Mouse (Mus musculus): ENCODE measurements around the gene Cdk1. TPM values are rescaled to one million over a fixed set of nuclear protein-coding genes. Genes with fewer than 3 reads are reported as not detected.

Gene Cdk1
- polyA plus RNA-seq, 1 experiment = 2.0 TPM

- no peak for DNase-seq (ENCODE audit: extremely low spot score in 1 of 2, low spot score in 1 of 2)
These were observed 38.8 kb downstream of the Cdk1 start for GRCm38 (mm10) chr10:69313944-69314343.

- DNase-seq (ENCODE audit: extremely low spot score in 1 of 2, low spot score in 1 of 2) = no peak
These were observed 40.9 kb downstream of the Cdk1 start for GRCm38 (mm10) chr10:69311867-69312266.

- DNase-seq (ENCODE audit: extremely low spot score in 1 of 2, low spot score in 1 of 2) = no peak
These were observed 43.6 kb downstream of the Cdk1 start for GRCm38 (mm10) chr10:69309109-69309508.

- DNase-seq (ENCODE audit: extremely low spot score in 1 of 2, low spot score in 1 of 2) = peak; percentile 18 to 78
These were observed 45.7 kb downstream of the Cdk1 start for GRCm38 (mm10) chr10:69307067-69307466.

GRCm38 (mm10) chr10:69306205-69306604 lies 46.5 kb downstream of the Cdk1 start:
- DNase-seq (ENCODE audit: extremely low spot score in 1 of 2, low spot score in 1 of 2) = peak in 1 of 2 experiments; percentile 37

GRCm38 (mm10) chr10:69305600-69305999 lies 47.1 kb downstream of the Cdk1 start:
- no peak for DNase-seq (ENCODE audit: extremely low spot score in 1 of 2, low spot score in 1 of 2)

GRCm38 (mm10) chr10:69304819-69305218 lies 47.9 kb downstream of the Cdk1 start:
- no peak for DNase-seq (ENCODE audit: extremely low spot score in 1 of 2, low spot score in 1 of 2)

- DNase-seq (ENCODE audit: extremely low spot score in 1 of 2, low spot score in 1 of 2) = no peak
These were observed 50.1 kb downstream of the Cdk1 start for GRCm38 (mm10) chr10:69302667-69303066.

- DNase-seq (ENCODE audit: extremely low spot score in 1 of 2, low spot score in 1 of 2) = no peak
These were observed 52.8 kb downstream of the Cdk1 start for GRCm38 (mm10) chr10:69299985-69300384.

GRCm38 (mm10) chr10:69295919-69296318 lies 56.8 kb downstream of the Cdk1 start:
- DNase-seq (ENCODE audit: extremely low spot score in 1 of 2, low spot score in 1 of 2) = no peak

GRCm38 (mm10) chr10:69290736-69291135 lies 62.0 kb downstream of the Cdk1 start:
- DNase-seq (ENCODE audit: extremely low spot score in 1 of 2, low spot score in 1 of 2) = no peak

- no peak for DNase-seq (ENCODE audit: extremely low spot score in 1 of 2, low spot score in 1 of 2)
These were observed 64.0 kb downstream of the Cdk1 start for GRCm38 (mm10) chr10:69288720-69289119.

- no peak for DNase-seq (ENCODE audit: extremely low spot score in 1 of 2, low spot score in 1 of 2)
These were observed 64.7 kb downstream of the Cdk1 start for GRCm38 (mm10) chr10:69288086-69288485.

GRCm38 (mm10) chr10:69286939-69287338 lies 65.8 kb downstream of the Cdk1 start:
- no peak for DNase-seq (ENCODE audit: extremely low spot score in 1 of 2, low spot score in 1 of 2)

Other genes with a start within 250 kb of the Cdk1 start
- 4.0 and 4.1 TPM in 2 replicates for gene Rhobtb1, start 201.5 kb downstream of the Cdk1 start, polyA plus RNA-seq (2012; rRNA removed)
- 1.7 and 1.8 TPM in 2 replicates for gene A930033H14Rik, start 139.8 kb downstream of the Cdk1 start, polyA plus RNA-seq (2012; rRNA removed)
- 159 and 173 TPM in 2 replicates for gene Ank3, start 45.8 kb upstream of the Cdk1 start, polyA plus RNA-seq (2012; rRNA removed)

All from frontal cortex, adult 2 months (tissue).